Mouse (Mus musculus) MEL (cell line): ENCODE results near the gene Tex46.

ENCODE experiments used
- CTCF ChIP-seq, 3 experiments: IDR thresholded peaks in 2 of 3; conservative IDR thresholded peaks in 1 of 3; 2 replicates each; pipeline ENCODE4 v1.5.1; 2011 to 2012; ENCODE audit warnings: low read length in 3 of 3, low read depth in 2 of 3, mild to moderate bottlenecking in 2 of 3, improper control_type of control experiment in 1 of 3, inconsistent platforms in 1 of 3, mixed read lengths in 1 of 3, moderate library complexity in 1 of 3; ENCODE audit not compliant: control insufficient read depth in 1 of 3, insufficient read depth in 1 of 3, poor library complexity in 1 of 3, severe bottlenecking in 1 of 3
- E2F4 ChIP-seq: IDR thresholded peaks from 2 replicates; pipeline ENCODE4 v1.6.1; 2011; ENCODE audit warnings: low read depth, low read length, improper control_type of control experiment, borderline replicate concordance
- EP300 ChIP-seq, 2 experiments: IDR thresholded peaks; 2 replicates each; pipeline ENCODE4 v1.6.1; 2011; ENCODE audit warnings: improper control_type of control experiment in 2 of 2, low read length in 2 of 2, low read depth in 1 of 2, mild to moderate bottlenecking in 1 of 2
- GATA1 ChIP-seq: IDR thresholded peaks from 2 replicates; pipeline ENCODE4 v1.6.1; 2011; ENCODE audit warnings: low read depth, low read length, improper control_type of control experiment
- HCFC1 ChIP-seq: IDR thresholded peaks from 2 replicates; pipeline ENCODE4 v1.6.1; 2012; ENCODE audit warnings: low read depth, mild to moderate bottlenecking, inconsistent platforms, low read length, improper control_type of control experiment, moderate library complexity
- KAT2A ChIP-seq: conservative IDR thresholded peaks from 2 replicates; pipeline ENCODE4 v1.6.1; 2012; ENCODE audit warnings: low read depth, low read length, improper control_type of control experiment, inconsistent platforms
- MYC ChIP-seq: IDR thresholded peaks from 2 replicates; pipeline ENCODE4 v1.6.1; 2011; ENCODE audit warnings: low read depth, mild to moderate bottlenecking, low read length, improper control_type of control experiment, moderate library complexity
- NELFE ChIP-seq: IDR thresholded peaks from 2 replicates; pipeline ENCODE4 v1.6.1; 2011; ENCODE audit warnings: low read depth, low read length, improper control_type of control experiment
- POLR2A ChIP-seq, 2 experiments: IDR thresholded peaks; 2 replicates each; pipeline ENCODE4 v1.6.1; 2011 to 2012; ENCODE audit warnings: low read length in 2 of 2, mild to moderate bottlenecking in 2 of 2, control low read depth in 1 of 2, improper control_type of control experiment in 1 of 2, low read depth in 1 of 2, moderate library complexity in 1 of 2; ENCODE audit not compliant: control insufficient read depth in 1 of 2, insufficient read depth in 1 of 2, poor library complexity in 1 of 2
- RAD21 ChIP-seq: IDR thresholded peaks from 2 replicates; pipeline ENCODE4 v1.6.1; 2011; ENCODE audit warnings: mild to moderate bottlenecking, low read depth, low read length, improper control_type of control experiment
- ZMIZ1 ChIP-seq: IDR thresholded peaks from 2 replicates; pipeline ENCODE4 v1.6.1; 2012; ENCODE audit warnings: low read depth, mild to moderate bottlenecking, inconsistent platforms, low read length, improper control_type of control experiment, moderate library complexity

DNA sequence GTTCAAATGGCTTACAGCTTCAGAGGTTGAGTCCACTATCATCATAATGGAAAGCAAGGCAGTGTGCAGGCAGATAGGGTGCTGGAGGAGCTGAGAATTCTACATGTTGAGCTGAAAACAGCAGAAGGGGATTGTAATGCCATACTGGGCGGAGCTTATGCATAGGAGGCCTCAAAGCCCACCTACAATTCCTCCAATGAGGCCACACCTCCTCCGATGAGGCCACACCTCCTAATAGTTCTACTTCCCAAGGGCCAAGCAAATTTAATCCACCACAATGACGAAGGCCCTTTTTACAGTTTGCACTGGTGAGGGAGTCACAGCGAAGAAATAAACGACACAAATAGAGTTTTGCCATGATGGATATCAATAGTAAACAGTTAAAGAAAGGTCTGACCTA lies 26.3 kb downstream of the Tex46 start:
- TF ChIP-seq HCFC1: no peak
- TF ChIP-seq CTCF (IDR thresholded peaks at IDR 0.05 in 2 of 3, conservative IDR thresholded peaks at IDR 0.05 in 1 of 3; ENCODE audit: control insufficient read depth in 1 of 3, insufficient read depth in 1 of 3, low read depth in 2 of 3, low read length in 3 of 3, poor library complexity in 1 of 3, severe bottlenecking in 1 of 3): no peak
- no peak for TF ChIP-seq POLR2A (IDR thresholded peaks at IDR 0.05; ENCODE audit: control insufficient read depth in 1 of 2, insufficient read depth in 1 of 2, low read depth in 1 of 2, low read length in 2 of 2, poor library complexity in 1 of 2)
- no peak for TF ChIP-seq RAD21
- TF ChIP-seq GATA1: no peak
- no peak for TF ChIP-seq EP300 (IDR thresholded peaks at IDR 0.05; ENCODE audit: low read depth in 1 of 2, low read length in 2 of 2)
- no peak for TF ChIP-seq E2F4
- TF ChIP-seq NELFE: no peak
- TF ChIP-seq MYC: no peak
- TF ChIP-seq KAT2A: no peak
- TF ChIP-seq ZMIZ1: no peak
